In genomic region chr11:52338351-52338750, GRCm38 (mm10) we compare ENCODE assay signal across 24 mouse cellular contexts. TPM values are rescaled to one million over a fixed set of nuclear protein-coding genes. Genes with fewer than 3 reads are reported as not detected.
A peak's percentile ranks its signal among the peaks of the same experiment; 100 is the strongest.
DNase-seq lines count a peak whose midpoint lies in the region; ATAC-seq and TF ChIP-seq lines count a peak whose summit lies in the region.
"Had no signal": no experiment of that assay in that cellular context is flagged by ENCODE, and none has a peak within 500 bp of the region (broad histone marks: within the 10 kb centered on the region; RNA-seq: fewer than 3 reads in every experiment).

No protein-coding gene starts in this region.

- no peaks in the 10 kb centered on the region for H3K27me3 ChIP-seq in lung, embryonic 15.5 days
- no peaks in the 10 kb centered on the region for H3K27me3 ChIP-seq in myocyte (ENCODE audit: control insufficient read depth, insufficient read depth, insufficient read length)
- H3K27me3 ChIP-seq: embryonic facial prominence, embryonic 15.5 days; forebrain, embryonic 12.5 days; heart, embryonic 15.5 days; kidney, embryonic 15.5 days; neural tube, embryonic 12.5 days had no signal

- ATAC-seq in lung, embryonic 15.5 days (ENCODE audit: borderline replicate concordance, extremely low read depth, low FRiP score, low TSS enrichment) = no peak
- ATAC-seq: forebrain, postnatal 0 days; hindbrain, embryonic 16.5 days; midbrain, embryonic 16.5 days had no signal

- no peaks in the 10 kb centered on the region for H3K36me3 ChIP-seq in lung, embryonic 15.5 days
- H3K36me3 ChIP-seq in myocyte (ENCODE audit: control insufficient read depth, insufficient read depth) = no peaks in the 10 kb centered on the region
- H3K36me3 ChIP-seq: embryonic facial prominence, embryonic 15.5 days; forebrain, embryonic 12.5 days; heart, embryonic 15.5 days; kidney, embryonic 15.5 days; neural tube, embryonic 12.5 days had no signal

- H3K27ac ChIP-seq in lung, embryonic 15.5 days = peak overlapping the region; percentile 37; the same call in 1 of the 2 replicates
- H3K27ac ChIP-seq: embryonic facial prominence, embryonic 15.5 days; forebrain, embryonic 12.5 days; heart, embryonic 15.5 days; kidney, embryonic 15.5 days; liver, embryonic 14.5 days; neural tube, embryonic 12.5 days had no signal

- no peak overlapping the region for H3K4me3 ChIP-seq in lung, embryonic 15.5 days
- H3K4me3 ChIP-seq in myocyte = no peak overlapping the region
- H3K4me3 ChIP-seq: embryonic facial prominence, embryonic 15.5 days; forebrain, embryonic 12.5 days; heart, embryonic 15.5 days; kidney, embryonic 15.5 days; neural tube, embryonic 12.5 days had no signal

- peaks cover 30% of the 10 kb centered on the region for H3K4me1 ChIP-seq in lung, embryonic 15.5 days
- H3K4me1 ChIP-seq: neural tube, embryonic 12.5 days had no signal

- peak; percentile 21 for DNase-seq in gastrocnemius, postnatal 14 days
- DNase-seq in gastrocnemius, postnatal 25 days = no peak
- no peak for DNase-seq in lung, postnatal 4 days
- peak; percentile 24 for DNase-seq in thymus, postnatal 14 days
- no peak for DNase-seq in thymus, postnatal 36 days
- DNase-seq: adrenal gland, postnatal 25 days; cerebellum, adult 2 months; cerebellum, postnatal 14 days; forebrain, postnatal 0 days; kidney, adult 18-20 months; kidney, postnatal 25 days; liver; lung, adult 2 months; right cerebral cortex, postnatal 4 days had no signal

- no peaks in the 10 kb centered on the region for H3K79me2 ChIP-seq in myocyte (ENCODE audit: control insufficient read depth, insufficient read depth)

- intact Hi-C loops in gastrocnemius, postnatal 14 days (cut with DNase I; ENCODE audit: low total_unique reads) = no loop called here

- no peak overlapping the region for H3ac ChIP-seq in myocyte (ENCODE audit: control insufficient read depth, insufficient read length)

- WGBS in lung, embryonic 15.5 days = 54% methylated on average over 3 of the region's 3 CpGs

- no peak overlapping the region for H3K9ac ChIP-seq in lung, embryonic 15.5 days
- H3K9ac ChIP-seq: embryonic facial prominence, embryonic 15.5 days; forebrain, embryonic 12.5 days; forebrain, postnatal 0 days; heart, embryonic 15.5 days; kidney, embryonic 15.5 days; liver, embryonic 14.5 days; neural tube, embryonic 12.5 days had no signal

- no peak overlapping the region for H3K4me2 ChIP-seq in lung, embryonic 15.5 days
- peak overlapping the region; percentile 48 for H3K4me2 ChIP-seq in myocyte (ENCODE audit: low read depth)
- H3K4me2 ChIP-seq: embryonic facial prominence, embryonic 15.5 days; forebrain, embryonic 12.5 days; heart, embryonic 15.5 days; kidney, embryonic 15.5 days; neural tube, embryonic 12.5 days had no signal

- H3K9me3 ChIP-seq in lung, embryonic 15.5 days = no peaks in the 10 kb centered on the region
- H3K9me3 ChIP-seq: embryonic facial prominence, embryonic 15.5 days; forebrain, embryonic 12.5 days; heart, embryonic 15.5 days; kidney, embryonic 15.5 days; neural tube, embryonic 12.5 days had no signal

- TF ChIP-seq POLR2A in myocyte (IDR thresholded peaks at IDR 0.05; ENCODE audit: insufficient read length, low read depth) = no peak

TF ChIP-seq in myocyte, 11 proteins besides CTCF, POLR2A, EP300 and RAD21:
- TF ChIP-seq TCF12 (IDR thresholded peaks at IDR 0.05; ENCODE audit: insufficient read depth, poor library complexity, severe bottlenecking) = no peak
- no peak for TF ChIP-seq POLR2AphosphoS2 (IDR thresholded peaks at IDR 0.05; ENCODE audit: insufficient read length, low read depth)
- no peak for TF ChIP-seq E2F4 (IDR thresholded peaks at IDR 0.05; ENCODE audit: insufficient read depth)
- no peak for TF ChIP-seq USF1 (IDR thresholded peaks at IDR 0.05; ENCODE audit: low read depth)
- no peak for TF ChIP-seq REST (IDR thresholded peaks at IDR 0.05; ENCODE audit: insufficient read depth, insufficient read length)
- no peak for TF ChIP-seq MYOG (IDR thresholded peaks at IDR 0.05; ENCODE audit: control insufficient read depth in 1 of 3, insufficient read depth in 1 of 3, insufficient read length in 2 of 3, low read depth in 2 of 3)
- no peak for TF ChIP-seq MYOD1 (IDR thresholded peaks at IDR 0.05; ENCODE audit: control insufficient read depth in 1 of 3, insufficient read length in 2 of 3, low read depth in 2 of 3)
- TF ChIP-seq SRF (IDR thresholded peaks at IDR 0.05; ENCODE audit: control insufficient read depth, insufficient read length, low read depth) = no peak
- TF ChIP-seq TCF3 (IDR thresholded peaks at IDR 0.05; ENCODE audit: insufficient read length, low read depth) = no peak
- no peak for TF ChIP-seq CEBPB (IDR thresholded peaks at IDR 0.05; ENCODE audit: insufficient read depth, poor library complexity, severe bottlenecking)
- TF ChIP-seq MAX (IDR thresholded peaks at IDR 0.05; ENCODE audit: low read depth) = no peak

RNA-seq across cellular contexts. Expression of gene Vdac1, which starts 22.3 kb away (rescaled TPM):
- 1,000 to 10,000 TPM; 1,133 to 1,268 TPM for total RNA-seq in gastrocnemius, postnatal 14 days (2021)
- total RNA-seq in gastrocnemius, postnatal 25 days (2021) = 1,000 to 10,000 TPM; 1,373 to 1,455 TPM
- polyA plus RNA-seq in lung, embryonic 15.5 days (2015; fragmentation: Nextera tagmentation; extraction: Ambion mirVana) = 256 and 265 TPM in 2 replicates
- 342 TPM for polyA plus RNA-seq in myocyte (2012; fragmentation: generic; extraction: Trizol)

RNA-seq across cellular contexts. Expression of gene Tcf7, which starts 55.5 kb away (rescaled TPM):
- 1 to 10 TPM; 1.9 to 2.0 TPM for total RNA-seq in gastrocnemius, postnatal 14 days (2021)
- 1 to 10 TPM in 1 of 2 experiments, under 1 TPM in 1; 0.36 to 1.0 TPM for total RNA-seq in gastrocnemius, postnatal 25 days (2021)
- polyA plus RNA-seq in lung, embryonic 15.5 days (2015; fragmentation: Nextera tagmentation; extraction: Ambion mirVana) = 41.4 and 52.6 TPM in 2 replicates
- 17.3 TPM for polyA plus RNA-seq in myocyte (2012; fragmentation: generic; extraction: Trizol)

RNA-seq across cellular contexts. Expression of gene 9530068E07Rik, which starts 57.9 kb away (rescaled TPM):
- 10 to 100 TPM; 57.9 to 62.0 TPM for total RNA-seq in gastrocnemius, postnatal 14 days (2021)
- 10 to 100 TPM; 42.4 to 47.6 TPM for total RNA-seq in gastrocnemius, postnatal 25 days (2021)
- 221 and 224 TPM in 2 replicates for polyA plus RNA-seq in lung, embryonic 15.5 days (2015; fragmentation: Nextera tagmentation; extraction: Ambion mirVana)
- 151 TPM for polyA plus RNA-seq in myocyte (2012; fragmentation: generic; extraction: Trizol)

Comparison
In these comparisons a context has a peak if more than half of its experiments do, and no peak if none do; other contexts are left out.
1. DNase-seq: peak in gastrocnemius, postnatal 14 days (single experiment) and thymus, postnatal 14 days (single experiment); none in gastrocnemius, postnatal 25 days (single experiment), lung, postnatal 4 days (0 of 2) and thymus, postnatal 36 days (0 of 2).